Mouse (Mus musculus) monocyte, adult 5-6 weeks (primary cell): ENCODE measurements at regions not wholly inside any gene's neighbourhood (a gene's known extent, or its start where the extent isn't known, plus 50 kb on each side); places are given as distances from the start of the nearest gene placed in this dataset.

Experiments
- ATAC-seq: fragments of 153-309, 156-312 bp; replicated peaks from 2 replicates; pipeline ENCODE4 v1.8.0; 2017; ENCODE audit warnings: mild to moderate bottlenecking; ENCODE audit not compliant: low TSS enrichment, insufficient number of reproducible peaks, severe bottlenecking, poor library complexity, low FRiP score

DNA sequence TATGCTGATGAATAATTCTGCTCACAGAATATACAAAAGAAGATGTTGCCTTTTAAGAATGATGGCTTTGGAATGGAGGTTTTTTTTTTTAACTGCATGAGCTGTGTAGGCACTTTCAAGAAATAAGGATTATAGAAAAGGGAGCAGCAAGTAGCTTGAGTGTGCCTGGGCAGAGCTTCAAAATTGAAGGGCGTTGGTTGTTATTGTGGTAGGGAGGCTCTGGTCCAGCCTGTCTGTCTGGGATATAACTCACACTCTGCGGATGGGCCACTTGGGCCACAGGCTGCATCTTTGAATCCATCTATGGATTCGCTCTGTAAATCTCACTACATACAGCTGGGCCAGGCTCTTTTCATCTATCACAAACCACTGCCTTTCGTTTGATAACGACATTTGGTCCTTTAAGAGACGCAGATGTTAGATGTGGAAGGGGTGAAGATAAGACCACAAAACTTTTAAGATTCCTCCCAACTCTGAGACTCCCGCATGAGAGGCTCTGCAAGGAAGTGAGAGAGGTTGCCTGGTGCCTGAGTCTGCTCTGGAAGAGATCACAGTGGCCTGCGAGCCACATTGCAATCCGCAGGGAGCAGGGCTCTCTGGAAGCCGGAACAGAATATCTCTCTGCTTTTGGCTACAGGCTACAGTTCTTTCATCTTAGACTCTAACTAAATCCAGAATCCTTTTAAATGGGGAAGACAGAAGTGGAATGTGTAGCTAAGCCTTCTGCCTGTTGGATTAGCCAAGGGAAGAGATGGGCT, 286.6 kb upstream of the Npvf start:
- ATAC-seq = no peak

DNA sequence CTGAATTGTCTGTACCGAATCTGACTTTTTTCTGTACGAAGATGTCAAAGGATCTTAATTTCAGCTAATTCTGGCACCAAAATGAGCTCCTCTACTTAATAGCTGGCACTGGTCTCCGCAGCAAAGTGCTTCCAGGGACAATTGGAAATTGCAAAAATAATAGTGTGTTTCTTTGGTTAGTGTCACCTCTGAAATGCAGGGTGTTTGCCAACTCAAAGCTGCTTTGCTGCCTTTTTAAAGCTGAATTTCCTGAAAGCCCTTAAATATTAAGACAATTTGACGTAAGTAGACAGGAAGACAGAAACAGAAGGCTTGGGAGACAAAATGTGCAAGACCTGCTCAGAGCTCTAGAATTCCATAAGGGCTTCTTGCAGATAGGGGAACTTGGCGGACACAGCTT, 288.5 kb upstream of the Npvf start:
- ATAC-seq = no peak

GRCm38 (mm10) chr6:50948061-50948460, 293.8 kb upstream of the Npvf start:
- ATAC-seq = no peak

DNA sequence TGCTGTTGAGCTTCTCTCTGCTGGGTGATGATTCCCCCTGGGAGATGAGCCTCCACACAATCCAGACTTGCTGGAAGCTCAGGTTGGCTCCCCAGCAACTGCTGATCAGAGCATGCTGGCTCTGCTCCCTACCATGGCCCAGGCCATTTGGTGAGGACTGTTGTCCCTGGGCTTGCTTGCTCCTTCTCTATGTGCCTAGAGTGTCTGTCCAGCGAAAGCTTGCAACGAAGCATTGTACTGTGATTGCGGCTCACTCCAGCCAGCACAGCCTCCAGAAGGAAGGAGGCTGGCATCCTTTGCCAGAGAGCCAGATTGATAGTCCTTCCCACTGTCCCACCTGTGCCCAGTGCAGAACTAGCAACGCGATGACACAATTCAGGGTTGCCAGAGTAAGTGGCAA, 295.1 kb upstream of the Npvf start:
- no peak for ATAC-seq

DNA sequence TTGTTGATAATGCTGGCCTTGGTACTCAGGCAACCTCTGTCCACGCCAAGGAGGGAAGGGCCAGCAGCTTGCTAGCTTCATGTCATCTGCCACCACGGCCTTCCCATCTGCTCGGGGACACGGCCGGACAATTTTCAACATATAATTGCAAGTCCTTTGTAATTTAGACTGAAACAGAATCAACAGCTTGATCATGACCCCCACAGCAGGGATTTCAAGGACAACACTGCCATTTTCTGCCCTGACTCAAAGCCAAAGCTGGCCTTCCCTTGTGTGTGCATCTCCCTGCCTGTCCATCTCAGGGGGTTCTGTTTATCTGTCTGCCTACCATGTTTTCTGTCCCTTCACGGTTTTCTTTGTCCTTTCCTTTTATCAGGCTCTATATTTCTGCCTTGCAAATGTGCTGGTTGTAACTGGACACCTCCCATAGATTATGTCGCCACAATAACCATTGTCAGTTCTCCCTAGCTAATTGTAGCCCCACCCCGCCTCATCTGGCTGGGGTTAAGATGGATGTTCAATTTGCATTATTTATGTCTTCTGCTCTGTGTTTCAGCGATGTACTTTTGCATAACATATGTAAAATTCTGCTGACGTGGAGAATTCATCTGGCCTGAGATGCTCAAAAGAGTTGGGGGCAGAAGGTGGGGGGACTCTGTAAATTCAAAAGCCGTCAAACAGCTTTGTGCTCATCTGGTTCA, 295.8 kb upstream of the Npvf start:
- ATAC-seq = no peak

- no peak for ATAC-seq
These were observed 303.2 kb upstream of the Npvf start for GRCm38 (mm10) chr6:50957328-50957900.

DNA sequence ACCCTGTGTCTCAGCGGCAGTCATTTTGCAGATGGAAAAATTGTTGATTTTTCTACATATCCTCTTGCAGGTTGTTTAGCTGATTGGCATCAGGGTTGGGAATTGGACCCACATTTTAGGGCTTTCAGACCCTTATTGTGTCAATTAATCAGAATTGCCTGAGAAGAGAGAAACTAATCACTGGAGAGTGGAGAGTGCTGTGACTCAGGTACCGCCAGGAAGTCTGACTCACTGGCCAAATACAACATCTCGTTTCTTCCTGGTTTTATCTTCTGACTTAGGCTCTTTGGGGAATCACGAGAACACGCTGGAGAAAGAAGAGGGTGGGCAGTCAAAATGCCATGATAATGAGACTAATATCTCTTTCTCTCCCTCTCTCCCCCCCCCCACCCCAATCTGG, 306.1 kb upstream of the Npvf start:
- no peak for ATAC-seq

DNA sequence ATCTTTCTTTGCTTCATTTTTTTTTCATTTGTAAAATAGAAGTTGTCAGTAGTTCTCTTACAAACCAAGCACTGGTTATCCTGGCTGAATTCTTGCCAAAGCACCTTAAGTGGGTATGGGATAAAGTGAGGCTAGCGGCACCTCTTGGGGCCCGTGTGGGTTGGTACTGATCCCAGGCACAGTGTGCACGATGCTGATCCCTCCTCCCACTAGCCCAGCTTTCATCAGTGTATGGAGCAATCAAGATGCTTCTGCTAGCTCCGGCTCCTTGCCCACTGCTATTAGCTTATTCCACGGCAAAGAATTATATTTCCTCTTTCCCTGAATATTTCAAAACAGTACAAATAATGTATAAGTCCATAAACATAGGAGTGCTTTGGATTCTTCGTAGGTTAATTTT, 307.4 kb upstream of the Npvf start:
- ATAC-seq = no peak

DNA sequence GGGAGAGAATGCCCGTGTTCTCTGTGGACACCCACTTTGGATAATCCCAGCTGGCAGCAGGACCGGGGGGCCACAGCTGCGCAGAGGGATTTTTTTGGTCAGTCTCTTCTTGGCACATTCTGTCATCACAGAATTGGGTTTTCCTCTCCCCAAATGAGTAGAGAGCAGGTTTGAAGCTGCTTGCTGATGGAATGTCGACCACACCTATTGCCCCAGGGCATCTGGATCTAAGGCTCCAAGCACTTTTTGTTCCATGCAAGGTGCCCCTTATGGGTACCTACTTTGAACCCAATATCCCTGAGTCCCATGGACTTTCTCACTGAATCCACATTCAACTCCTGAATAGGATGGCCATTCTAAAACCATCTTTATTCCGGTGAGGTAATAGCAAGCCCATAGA, 314.3 kb upstream of the Npvf start:
- no peak for ATAC-seq

DNA sequence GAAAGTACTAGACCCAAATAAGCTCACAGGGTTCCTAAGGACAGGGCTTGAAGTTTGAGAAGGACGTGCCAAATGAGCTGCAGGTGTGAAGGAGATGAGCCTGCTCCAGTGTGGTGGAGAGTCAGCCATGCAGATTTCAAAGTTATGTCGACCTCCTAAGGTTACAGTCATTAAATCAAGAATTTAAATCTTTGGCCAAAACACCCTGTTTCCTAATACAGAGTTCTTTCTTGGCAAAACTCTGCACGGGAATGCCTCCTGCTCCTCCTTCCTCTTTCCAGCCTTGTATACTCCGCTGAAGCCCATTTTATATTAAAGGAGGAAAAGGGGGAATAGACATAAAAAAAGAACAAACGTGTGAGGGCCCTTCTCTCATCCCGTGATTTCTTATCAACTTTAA, 315.1 kb upstream of the Npvf start:
- no peak for ATAC-seq

- ATAC-seq = no peak
These were observed 315.8 kb upstream of the Npvf start for GRCm38 (mm10) chr6:50969997-50970396.

DNA sequence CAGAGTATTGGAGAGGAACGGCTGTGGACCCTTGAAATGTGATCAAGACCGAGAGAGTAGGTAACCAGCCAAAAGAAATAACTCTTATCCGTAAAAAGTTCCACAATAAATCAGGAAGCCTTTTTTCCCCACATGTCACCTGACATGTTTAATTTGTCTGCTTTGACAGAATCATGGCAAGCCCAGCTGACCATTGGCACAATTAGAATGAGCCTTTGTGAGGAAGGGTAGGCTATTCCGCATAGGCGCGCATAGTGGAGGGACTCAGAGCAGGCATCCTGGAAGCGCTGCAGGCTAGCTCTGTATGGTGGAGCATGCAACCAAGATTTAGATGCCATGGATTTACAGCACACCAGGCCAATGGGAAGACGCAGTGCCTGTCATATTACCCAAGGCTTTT, 316.5 kb upstream of the Npvf start:
- ATAC-seq = no peak

- no peak for ATAC-seq
These were observed 318.0 kb upstream of the Npvf start for GRCm38 (mm10) chr6:50972268-50972667.

DNA sequence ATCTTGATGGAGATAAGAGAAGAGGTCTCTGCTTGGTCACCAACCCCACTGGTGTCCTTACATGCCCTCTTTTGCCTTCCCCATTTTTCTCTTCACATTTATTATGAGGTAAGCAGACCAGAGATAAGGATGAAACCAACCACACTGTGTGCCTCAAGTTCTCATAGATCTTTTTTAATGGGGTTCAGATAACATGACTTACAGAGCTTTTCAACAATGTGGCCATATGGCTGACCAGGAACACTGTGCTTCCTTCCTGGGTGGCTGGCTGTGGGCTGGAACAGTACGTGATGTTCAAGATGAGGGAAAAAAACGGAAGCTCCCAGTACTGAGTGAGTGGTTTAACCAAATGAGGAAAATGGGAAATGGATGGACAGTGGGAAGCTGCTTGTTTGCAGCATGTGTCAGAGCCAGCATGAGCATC, 319.0 kb upstream of the Npvf start:
- ATAC-seq = no peak

DNA sequence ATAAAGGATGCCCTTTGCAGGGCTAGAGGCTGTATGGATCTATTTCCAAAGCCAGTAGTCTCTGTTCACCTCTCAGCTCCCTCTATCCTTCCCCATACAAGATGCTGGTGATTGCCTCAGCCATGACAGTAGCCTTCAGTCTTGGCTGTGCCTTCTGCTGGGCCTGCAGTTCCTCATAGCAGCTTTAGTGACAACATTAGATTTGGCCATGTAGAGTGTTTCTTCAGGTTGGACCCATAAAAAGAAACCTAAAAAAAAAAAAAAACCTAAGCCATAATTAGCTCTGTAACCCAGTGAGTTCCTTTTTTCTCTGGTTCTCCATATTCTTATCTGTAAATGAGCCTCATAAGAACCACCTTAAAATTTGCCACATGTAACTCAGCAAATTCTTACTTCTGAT, 319.6 kb upstream of the Npvf start:
- ATAC-seq = no peak

GRCm38 (mm10) chr6:50974961-50975360, 320.7 kb upstream of the Npvf start:
- ATAC-seq = no peak

DNA sequence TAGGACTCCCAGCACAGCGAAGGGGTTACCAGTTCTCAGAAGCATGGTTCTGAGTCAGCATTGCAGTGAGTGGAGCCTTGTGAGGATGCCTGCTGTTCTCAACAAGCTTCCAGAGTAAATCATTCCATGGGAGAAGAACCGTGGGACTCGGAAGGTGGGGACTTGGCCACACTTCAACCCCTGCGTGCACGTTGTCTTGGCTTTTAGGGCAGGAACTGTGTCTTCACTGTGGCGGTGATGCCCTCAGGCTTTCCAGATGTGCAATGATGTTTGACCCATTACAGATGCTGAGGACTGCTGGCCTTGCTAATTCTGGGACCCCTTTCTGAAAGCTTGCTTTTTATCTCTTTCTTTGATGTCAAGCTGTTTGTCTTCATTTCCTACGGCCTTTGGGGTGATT, 322.7 kb upstream of the Npvf start:
- ATAC-seq = no peak

DNA sequence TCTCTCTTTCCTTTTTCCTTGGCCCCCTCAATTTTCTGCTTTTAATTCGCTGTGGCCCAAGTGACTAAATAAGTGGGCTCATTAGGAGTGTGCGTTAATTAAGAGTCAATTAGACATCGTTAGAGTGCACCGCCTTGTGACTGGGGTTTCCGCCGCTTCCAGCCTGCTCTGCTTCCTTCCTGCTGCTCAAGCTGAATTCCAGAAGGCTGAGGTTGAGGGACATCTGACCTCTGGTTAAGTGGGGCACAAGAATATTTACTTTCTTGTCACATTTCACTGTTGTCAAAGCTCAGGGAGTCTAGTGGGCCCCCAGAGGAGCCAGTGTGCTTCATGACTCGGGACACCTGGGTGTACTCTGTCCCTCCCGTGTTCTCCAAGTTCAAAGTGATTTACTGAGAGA, 323.1 kb upstream of the Npvf start:
- no peak for ATAC-seq

DNA sequence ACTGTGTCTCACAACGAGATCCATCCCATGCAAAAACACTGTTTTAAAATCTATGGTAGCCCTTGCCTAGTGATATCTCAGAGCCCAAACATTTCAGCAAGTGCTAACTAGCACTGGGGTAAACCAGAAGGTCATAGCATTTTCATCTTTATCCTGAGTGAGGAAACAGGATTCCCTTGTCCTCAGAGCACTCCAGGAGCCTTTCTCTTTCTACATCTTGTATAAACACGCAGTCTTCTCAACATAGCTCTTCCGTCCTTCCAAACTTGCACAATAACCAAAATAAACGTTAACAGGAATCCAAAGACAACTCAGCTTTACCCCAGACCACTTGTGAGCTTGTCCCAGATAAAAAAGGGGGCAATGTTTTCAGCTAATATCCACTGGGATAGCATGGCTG, 323.8 kb upstream of the Npvf start:
- ATAC-seq = no peak

- no peak for ATAC-seq
These were observed 324.3 kb upstream of the Npvf start for GRCm38 (mm10) chr6:50978571-50978970.
